Mouse (Mus musculus): ENCODE measurements at regions not wholly inside any gene's neighbourhood (a gene's known extent, or its start where the extent isn't known, plus 50 kb on each side); places are given as distances from the start of the nearest gene placed in this dataset.

- WGBS = 79% methylated on average over 9 of the region's 9 CpGs
- no peak overlapping the region for H3K27ac ChIP-seq (replicated peaks)
- H3K36me3 ChIP-seq = no peaks in the 10 kb centered on the region
- H3K9ac ChIP-seq = no peak overlapping the region
- H3K4me1 ChIP-seq (replicated peaks) = no peaks in the 10 kb centered on the region
- H3K4me2 ChIP-seq = no peak overlapping the region
- peaks cover 10% of the 10 kb centered on the region; the same call in 1 of the 2 replicates for H3K9me3 ChIP-seq
- no peak for ATAC-seq (ENCODE audit: low read depth)
- no peak overlapping the region for H3K4me3 ChIP-seq
- H3K27me3 ChIP-seq = no peaks in the 10 kb centered on the region
Observed at GRCm38 (mm10) chr17:44420098-44421070, 232.0 kb downstream of the Clic5 start.

DNA sequence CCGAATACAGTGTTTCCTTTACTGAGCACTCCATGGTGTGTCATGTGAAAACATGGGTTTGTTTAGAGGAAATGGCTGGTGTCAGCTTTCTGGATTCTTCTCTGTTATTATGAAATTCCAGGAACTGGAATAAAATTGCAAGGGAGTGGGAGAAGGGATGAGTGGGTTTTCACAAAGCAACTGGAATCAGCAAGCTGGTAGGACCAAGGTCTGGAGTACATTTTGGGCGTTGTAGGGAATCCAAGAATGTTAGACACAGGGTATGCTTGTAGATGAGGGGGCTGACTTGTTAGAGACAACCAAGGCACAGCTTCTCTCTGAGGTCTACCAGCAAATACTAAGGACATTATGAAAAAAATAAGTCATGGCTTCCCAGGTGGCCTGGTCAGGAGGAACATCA is 233.8 kb downstream of the Clic5 start:
- ATAC-seq (ENCODE audit: low read depth) = no peak
- Histone ChIP-seq H3K4me3 (no peak overlapping the region), H3K9me3 (no peaks in the 10 kb centered on the region), H3K4me2 (no peak overlapping the region), H3K9ac (no peak overlapping the region), H3K27ac (replicated peaks) (no peak overlapping the region), H3K27me3 (no peaks in the 10 kb centered on the region), H3K36me3 (no peaks in the 10 kb centered on the region), H3K4me1 (replicated peaks) (no peaks in the 10 kb centered on the region)
- 87% methylated on average over 2 of the region's 2 CpGs for WGBS

GRCm38 (mm10) chr17:44422865-44423264 is 234.5 kb downstream of the Clic5 start:
- Histone ChIP-seq H3K4me2 (no peak overlapping the region), H3K9me3 (no peaks in the 10 kb centered on the region), H3K9ac (no peak overlapping the region), H3K36me3 (no peaks in the 10 kb centered on the region), H3K4me3 (no peak overlapping the region), H3K4me1 (replicated peaks) (no peaks in the 10 kb centered on the region), H3K27ac (replicated peaks) (no peak overlapping the region), H3K27me3 (no peaks in the 10 kb centered on the region)
- ATAC-seq (ENCODE audit: low read depth) = no peak
- 80% methylated on average over 5 of the region's 5 CpGs for WGBS

DNA sequence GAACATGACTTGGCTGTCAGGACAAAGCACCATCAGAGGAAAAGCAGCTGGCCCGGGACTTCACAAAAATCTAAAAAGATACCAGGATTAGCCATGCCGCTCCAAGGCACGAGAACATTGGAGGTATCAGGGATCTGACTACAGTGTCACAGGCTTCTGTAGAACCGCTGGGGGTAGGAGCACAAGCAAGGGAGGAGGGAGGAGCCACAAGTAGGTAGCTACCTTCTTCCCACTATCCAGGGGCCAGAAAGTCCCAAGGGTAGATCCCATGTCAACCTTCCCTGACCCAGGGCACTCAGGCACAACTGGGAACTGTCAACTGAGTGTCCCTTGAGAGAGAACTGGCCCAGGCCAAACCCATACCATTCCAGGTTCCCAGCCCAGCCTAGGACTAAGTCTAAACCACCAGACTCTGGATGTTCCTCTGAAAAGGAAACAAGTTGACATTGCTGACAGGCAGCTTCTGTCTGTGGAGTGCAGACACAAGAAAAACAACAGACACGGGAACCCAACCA is 235.1 kb downstream of the Clic5 start:
- H3K36me3 ChIP-seq = no peaks in the 10 kb centered on the region
- no peak overlapping the region for H3K9ac ChIP-seq
- H3K4me2 ChIP-seq = no peak overlapping the region
- 91% methylated on average over 5 of the region's 5 CpGs for WGBS
- no peak for ATAC-seq (ENCODE audit: low read depth)
- no peaks in the 10 kb centered on the region for H3K9me3 ChIP-seq
- H3K27ac ChIP-seq (replicated peaks) = no peak overlapping the region
- H3K27me3 ChIP-seq = no peaks in the 10 kb centered on the region
- H3K4me1 ChIP-seq (replicated peaks) = no peaks in the 10 kb centered on the region
- no peak overlapping the region for H3K4me3 ChIP-seq

DNA sequence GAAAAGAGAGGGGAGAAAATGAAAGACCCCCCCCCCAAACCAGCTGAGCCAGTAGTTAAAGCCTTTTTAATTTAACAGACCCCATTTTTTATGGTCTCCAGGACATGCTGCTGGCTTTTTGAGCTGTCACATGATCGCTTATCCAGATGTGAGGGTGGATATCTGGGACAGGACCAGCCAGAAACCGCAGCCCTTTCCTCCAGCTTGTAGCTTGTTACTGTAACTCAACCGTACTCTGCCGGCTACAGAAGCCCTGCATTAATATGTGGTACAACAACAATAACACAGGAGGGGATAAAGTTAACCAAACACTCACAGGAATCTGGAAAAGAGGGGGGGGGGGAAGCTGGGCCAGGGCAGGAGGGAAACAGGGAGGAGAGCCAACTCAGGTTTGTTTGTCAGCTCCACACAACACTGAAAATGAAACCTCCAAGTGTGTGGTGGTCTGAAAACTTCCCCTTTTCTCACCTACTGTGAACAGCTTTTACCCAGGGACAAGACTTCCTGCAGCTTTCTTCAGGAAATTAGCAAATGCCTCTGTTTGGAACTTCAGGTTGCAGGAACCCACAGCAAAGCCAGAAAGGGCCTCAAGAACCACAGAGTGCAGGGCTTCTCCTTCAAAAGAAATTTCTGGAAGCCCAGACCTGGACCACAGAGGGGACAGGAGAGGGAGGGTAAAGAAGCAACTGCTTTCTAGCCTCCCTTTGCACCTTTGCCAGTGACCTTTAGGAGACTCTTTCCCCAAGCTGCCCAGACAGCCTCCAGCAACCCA is 244.3 kb downstream of the Clic5 start:
- no peaks in the 10 kb centered on the region for H3K36me3 ChIP-seq
- no peak overlapping the region for H3K4me2 ChIP-seq
- no peaks in the 10 kb centered on the region for H3K27me3 ChIP-seq
- no peaks in the 10 kb centered on the region for H3K4me1 ChIP-seq (replicated peaks)
- ATAC-seq (ENCODE audit: low read depth) = no peak
- H3K27ac ChIP-seq (replicated peaks) = no peak overlapping the region
- H3K9me3 ChIP-seq = no peaks in the 10 kb centered on the region
- H3K4me3 ChIP-seq = no peak overlapping the region
- WGBS = 59% methylated on average over 4 of the region's 4 CpGs
- H3K9ac ChIP-seq = no peak overlapping the region

DNA sequence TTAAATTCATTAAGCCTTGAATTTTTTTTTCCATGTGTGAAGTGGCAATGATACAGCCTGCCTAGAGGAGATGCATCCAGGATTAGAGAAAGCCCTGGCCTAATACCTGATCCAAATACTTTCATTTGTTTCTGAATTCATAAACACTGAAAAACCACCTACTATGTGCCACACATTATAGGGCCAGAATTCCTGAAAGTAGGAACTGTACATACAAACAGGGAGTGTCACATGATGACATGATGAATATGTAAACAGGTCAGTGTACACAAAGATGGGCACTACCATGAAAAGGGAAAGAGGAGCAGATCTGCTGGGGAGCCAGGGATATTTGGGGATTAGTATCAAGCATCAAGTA is 244.9 kb downstream of the Clic5 start:
- Histone ChIP-seq H3K27ac (replicated peaks) (no peak overlapping the region), H3K4me1 (replicated peaks) (no peaks in the 10 kb centered on the region), H3K4me3 (no peak overlapping the region), H3K4me2 (no peak overlapping the region), H3K9ac (no peak overlapping the region), H3K36me3 (no peaks in the 10 kb centered on the region), H3K27me3 (no peaks in the 10 kb centered on the region), H3K9me3 (no peaks in the 10 kb centered on the region)
- ATAC-seq (ENCODE audit: low read depth) = no peak

GRCm38 (mm10) chr17:44436536-44437043 is 248.2 kb downstream of the Clic5 start:
- H3K4me1 ChIP-seq (replicated peaks) = no peaks in the 10 kb centered on the region
- H3K9ac ChIP-seq = no peak overlapping the region
- no peak overlapping the region for H3K27ac ChIP-seq (replicated peaks)
- H3K36me3 ChIP-seq = no peaks in the 10 kb centered on the region
- H3K27me3 ChIP-seq = no peaks in the 10 kb centered on the region
- no peak overlapping the region for H3K4me3 ChIP-seq
- ATAC-seq (ENCODE audit: low read depth) = no peak
- no peaks in the 10 kb centered on the region for H3K9me3 ChIP-seq
- H3K4me2 ChIP-seq = no peak overlapping the region
- 86% methylated on average over 9 of the region's 9 CpGs for WGBS

DNA sequence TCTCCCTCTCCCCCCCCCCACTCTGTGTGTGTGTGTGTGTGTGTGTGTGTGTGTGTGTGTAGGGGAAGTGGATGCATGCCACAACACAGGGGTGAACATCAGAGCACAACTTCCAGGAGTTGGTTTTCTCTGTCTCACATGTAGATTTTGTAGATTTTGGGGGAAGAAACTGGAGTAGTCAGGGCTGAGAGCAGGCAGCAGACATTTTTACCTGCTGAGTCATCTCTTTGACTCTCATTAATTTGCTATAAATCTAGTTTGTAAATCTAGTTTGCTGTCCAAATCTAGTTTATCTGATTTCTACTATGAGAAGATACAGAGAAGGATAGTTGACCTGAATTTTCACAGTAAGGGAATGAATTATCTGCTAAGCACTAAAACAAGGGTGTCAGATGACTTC is 250.1 kb downstream of the Clic5 start:
- Histone ChIP-seq H3K27me3 (no peaks in the 10 kb centered on the region), H3K36me3 (no peaks in the 10 kb centered on the region), H3K4me2 (no peak overlapping the region), H3K4me3 (no peak overlapping the region), H3K27ac (replicated peaks) (no peak overlapping the region), H3K4me1 (replicated peaks) (no peaks in the 10 kb centered on the region), H3K9ac (no peak overlapping the region), H3K9me3 (no peaks in the 10 kb centered on the region)
- no peak for ATAC-seq (ENCODE audit: low read depth)

- no peak overlapping the region for H3K27ac ChIP-seq (replicated peaks)
- no peaks in the 10 kb centered on the region for H3K27me3 ChIP-seq
- H3K36me3 ChIP-seq = no peaks in the 10 kb centered on the region
- H3K9me3 ChIP-seq = no peaks in the 10 kb centered on the region
- WGBS = 58% methylated on average over 11 of the region's 11 CpGs
- ATAC-seq (ENCODE audit: low read depth) = no peak
- H3K4me2 ChIP-seq = no peak overlapping the region
- H3K9ac ChIP-seq = no peak overlapping the region
- no peak overlapping the region for H3K4me3 ChIP-seq
- no peaks in the 10 kb centered on the region for H3K4me1 ChIP-seq (replicated peaks)
Observed at GRCm38 (mm10) chr17:44443460-44443859, 255.1 kb downstream of the Clic5 start.

DNA sequence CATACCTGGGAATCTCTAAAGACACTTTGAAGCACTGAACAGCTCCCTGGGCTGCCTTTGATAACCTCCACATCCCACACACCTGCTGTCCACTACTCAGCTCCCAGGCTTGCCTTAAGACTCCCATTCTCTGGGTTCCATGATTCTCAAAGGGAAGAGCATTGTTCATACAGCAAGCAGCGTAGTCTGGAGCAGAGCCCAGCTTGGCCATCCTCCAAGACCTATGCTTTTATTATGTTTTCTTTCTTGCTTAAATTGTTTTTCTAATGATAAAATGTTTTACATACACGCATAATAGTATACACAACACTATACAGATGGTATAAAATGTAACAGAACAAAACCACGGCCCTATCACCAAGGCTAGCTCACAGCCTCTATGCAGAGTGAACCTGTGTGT is 257.0 kb downstream of the Clic5 start:
- H3K9ac ChIP-seq = no peak overlapping the region
- no peak for ATAC-seq (ENCODE audit: low read depth)
- WGBS = 84% methylated on average over 3 of the region's 3 CpGs
- no peaks in the 10 kb centered on the region for H3K27me3 ChIP-seq
- H3K4me3 ChIP-seq = no peak overlapping the region
- H3K36me3 ChIP-seq = no peaks in the 10 kb centered on the region
- no peak overlapping the region for H3K27ac ChIP-seq (replicated peaks)
- no peak overlapping the region for H3K4me2 ChIP-seq
- no peaks in the 10 kb centered on the region for H3K9me3 ChIP-seq
- no peaks in the 10 kb centered on the region for H3K4me1 ChIP-seq (replicated peaks)

All from neural tube, embryonic 13.5 days (tissue).